Mouse (Mus musculus): ENCODE data around the gene Tmem135. TPM values are rescaled to one million over a fixed set of nuclear protein-coding genes. Genes with fewer than 3 reads are reported as not detected.

The Tmem135 gene
- total and polyA plus RNA-seq, 3 experiments = 18.0 to 31.0 (median 30.0) TPM

- in situ Hi-C loops (cut with MboI; ENCODE audit: low pct_ligation_motif_present, low pct_unique_long_range_greater_than_20kb, low sequenced_read_pairs) = no loop called here
- dilution Hi-C loops (cut with MboI; ENCODE audit: extremely low pct_ligation_motif_present, extremely low pct_unique_long_range_greater_than_20kb, low sequenced_read_pairs) = no loop called here
- TF ChIP-seq MYC (IDR thresholded peaks at IDR 0.05; ENCODE audit: low read depth, low read length) (no peak), ETS1 (conservative IDR thresholded peaks at IDR 0.05; ENCODE audit: low read depth, low read length) (no peak), ZKSCAN1 (IDR thresholded peaks at IDR 0.05; ENCODE audit: borderline replicate concordance, low read depth, low read length) (no peak), BHLHE40 (IDR thresholded peaks at IDR 0.05; ENCODE audit: low read depth, low read length) (no peak), ZMIZ1 (IDR thresholded peaks at IDR 0.05; ENCODE audit: low read depth, low read length) (no peak), CHD2 (IDR thresholded peaks at IDR 0.05; ENCODE audit: low read length) (no peak), USF2 (conservative IDR thresholded peaks at IDR 0.05; ENCODE audit: low read depth, low read length) (no peak), KAT2A (IDR thresholded peaks at IDR 0.05; ENCODE audit: insufficient replicate concordance, low read length) (no peak), E2F4 (IDR thresholded peaks at IDR 0.05; ENCODE audit: insufficient replicate concordance, low read depth, low read length) (no peak), PAX5 (IDR thresholded peaks at IDR 0.05; ENCODE audit: low read length) (no peak), JUND (conservative IDR thresholded peaks at IDR 0.05; ENCODE audit: low read depth, low read length) (no peak), ZNF384 (IDR thresholded peaks at IDR 0.05; ENCODE audit: low read depth, low read length) (no peak), MAZ (IDR thresholded peaks at IDR 0.05; ENCODE audit: low read depth, low read length) (no peak), POLR2AphosphoS2 (IDR thresholded peaks at IDR 0.05; ENCODE audit: low read depth, low read length) (no peak)
- no peak overlapping the region for H3K4me2 ChIP-seq (ENCODE audit: insufficient read depth, low read depth, poor library complexity, severe bottlenecking)
- no peak overlapping the region for H3K27ac ChIP-seq (ENCODE audit: insufficient read depth, low read depth)
- H3K9ac ChIP-seq (ENCODE audit: insufficient read depth, low read depth) = no peak overlapping the region
- DNase-seq (ENCODE audit: extremely low read depth) = no peak
- H3K4me1 ChIP-seq (ENCODE audit: control insufficient read depth in 1 of 2, insufficient read depth in 2 of 2) = peaks cover 0 to 8% of the 10 kb centered on the region in 2 experiments; a peak in 1 of 4 replicates
- H3K36me3 ChIP-seq (replicated peaks in 1 of 2; ENCODE audit: control insufficient read depth in 1 of 2, insufficient read depth in 1 of 2, low read length in 1 of 2) = peaks cover 2 to 9% of the 10 kb centered on the region in 2 experiments
- H3K79me2 ChIP-seq (replicated peaks; ENCODE audit: control insufficient read depth, extremely low read depth, insufficient read depth, poor library complexity, severe bottlenecking) = no peaks in the 10 kb centered on the region
- no peak overlapping the region for H3K4me3 ChIP-seq (replicated peaks in 1 of 3; ENCODE audit: low read depth in 2 of 3, low read length in 2 of 3, poor library complexity in 1 of 3)
- H3K9me3 ChIP-seq (replicated peaks; ENCODE audit: low read length) = no peaks in the 10 kb centered on the region
- no peaks in the 10 kb centered on the region for H3K27me3 ChIP-seq (replicated peaks)
These were observed 210.6 kb downstream of the Tmem135 start for GRCm38 (mm10) chr7:89193459-89193858.

GRCm38 (mm10) chr7:89183928-89184327 lies 220.1 kb downstream of the Tmem135 start:
- no peak for DNase-seq (ENCODE audit: extremely low read depth)
- Histone ChIP-seq H3K4me1 (ENCODE audit: control insufficient read depth in 1 of 2, insufficient read depth in 2 of 2) (peaks cover 0 to 18% of the 10 kb centered on the region in 2 experiments; a peak in 2 of 4 replicates), H3K9me3 (replicated peaks; ENCODE audit: low read length) (no peaks in the 10 kb centered on the region), H3K27me3 (replicated peaks) (no peaks in the 10 kb centered on the region), H3K4me2 (ENCODE audit: insufficient read depth, low read depth, poor library complexity, severe bottlenecking) (no peak overlapping the region), H3K36me3 (replicated peaks in 1 of 2; ENCODE audit: control insufficient read depth in 1 of 2, insufficient read depth in 1 of 2, low read length in 1 of 2) (peaks cover 0 to 31% of the 10 kb centered on the region in 2 experiments), H3K27ac (ENCODE audit: insufficient read depth, low read depth) (no peak overlapping the region), H3K4me3 (replicated peaks in 1 of 3; ENCODE audit: low read depth in 2 of 3, low read length in 2 of 3, poor library complexity in 1 of 3) (no peak overlapping the region), H3K79me2 (replicated peaks; ENCODE audit: control insufficient read depth, extremely low read depth, insufficient read depth, poor library complexity, severe bottlenecking) (no peaks in the 10 kb centered on the region), H3K9ac (ENCODE audit: insufficient read depth, low read depth) (no peak overlapping the region)
- no peak for TF ChIP-seq GABPA (IDR thresholded peaks at IDR 0.05; ENCODE audit: insufficient replicate concordance, low read depth, low read length)
- TF ChIP-seq EP300 (IDR thresholded peaks at IDR 0.05; ENCODE audit: low read length) = no peak
- TF ChIP-seq E2F4 (IDR thresholded peaks at IDR 0.05; ENCODE audit: insufficient replicate concordance, low read depth, low read length) = no peak
- no peak for TF ChIP-seq UBTF (IDR thresholded peaks at IDR 0.05; ENCODE audit: low read depth, low read length)
- no peak for TF ChIP-seq JUN (IDR thresholded peaks at IDR 0.05; ENCODE audit: insufficient read depth, low read depth, low read length)
- dilution Hi-C loops (cut with MboI; ENCODE audit: extremely low pct_ligation_motif_present, extremely low pct_unique_long_range_greater_than_20kb, low sequenced_read_pairs) (no loop called here), in situ Hi-C loops (cut with MboI; ENCODE audit: low pct_ligation_motif_present, low pct_unique_long_range_greater_than_20kb, low sequenced_read_pairs) (no loop called here)

All from CH12.LX (cell line).